Comparison of ENCODE assay signal across 24 mouse cellular contexts in the genomic region with DNA sequence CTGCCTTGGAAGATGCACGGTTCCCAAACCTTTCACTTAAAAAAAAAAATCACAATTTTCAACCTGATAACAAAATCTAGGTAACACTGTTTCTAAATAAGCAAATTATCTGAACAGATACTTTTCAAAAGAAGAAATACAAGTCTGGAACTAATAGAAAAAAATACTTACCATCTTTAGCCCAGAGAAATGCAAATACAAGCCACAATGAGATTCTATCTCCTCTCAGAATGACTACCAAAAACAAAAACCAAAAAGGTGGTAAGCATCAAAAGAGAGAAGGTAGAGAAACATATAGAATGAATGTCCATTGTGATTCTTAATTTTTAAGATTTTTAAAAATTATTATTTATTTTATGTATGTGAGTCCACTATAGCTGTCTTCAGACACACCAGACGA. TPM values are rescaled to one million over a fixed set of nuclear protein-coding genes. Genes with fewer than 3 reads are reported as not detected.
A peak's percentile ranks its signal among the peaks of the same experiment; 100 is the strongest.
DNase-seq lines count a peak whose midpoint lies in the region; ATAC-seq and TF ChIP-seq lines count a peak whose summit lies in the region.
"Had no signal": no experiment of that assay in that cellular context is flagged by ENCODE, and none has a peak within 500 bp of the region (broad histone marks: within the 10 kb centered on the region; RNA-seq: fewer than 3 reads in every experiment).

No protein-coding gene starts in this region.

- H3K4me1 ChIP-seq in CH12.LX (ENCODE audit: control insufficient read depth in 1 of 2, insufficient read depth in 2 of 2): peaks cover 2 to 33% of the 10 kb centered on the region in 2 experiments
- peaks cover 76% of the 10 kb centered on the region for H3K4me1 ChIP-seq in E14TG2a.4 (replicated peaks; ENCODE audit: low read depth, low read length)
- peaks cover 4 to 15% of the 10 kb centered on the region in 2 experiments; a peak in 2 of 4 replicates for H3K4me1 ChIP-seq in ES-E14 (ENCODE audit: control insufficient read depth in 2 of 2, insufficient read depth in 2 of 2, low read length in 2 of 2, poor library complexity in 1 of 2)
- no peaks in the 10 kb centered on the region for H3K4me1 ChIP-seq in midbrain, embryonic 14.5 days (ENCODE audit: control insufficient read depth, insufficient read depth, low read length)

- DNase-seq in CH12.LX (ENCODE audit: extremely low read depth) (no peak), ES-E14 (ENCODE audit: low read depth, low spot score) (no peak)
- no peak for DNase-seq in adrenal gland, postnatal 4 days (ENCODE audit: low spot score in 2 of 2)
- no peak for DNase-seq in midbrain, embryonic 14.5 days
- DNase-seq in heart, adult 9 months (ENCODE audit: low spot score in 2 of 2): no peak
- DNase-seq: adrenal gland, adult 2 months; adrenal gland, adult 8-10 months; adrenal gland, postnatal 10 days; adrenal gland, postnatal 14 days; adrenal gland, postnatal 25 days; adrenal gland, postnatal 36 days; B cell, adult 2 months; cerebellum, adult 11 months; cerebellum, adult 11-12 months; cerebellum, adult 18-20 months; cerebellum, adult 2 months; cerebellum, adult 8-10 months; cerebellum, adult 9-10 months; cerebellum, adult 9-11 months had no signal

- H3K9me3 ChIP-seq in CH12.LX (replicated peaks; ENCODE audit: low read length): peaks cover 3% of the 10 kb centered on the region
- H3K9me3 ChIP-seq in E14TG2a.4 (ENCODE audit: low read length): peaks cover 24% of the 10 kb centered on the region
- no peaks in the 10 kb centered on the region for H3K9me3 ChIP-seq in ES-E14 (ENCODE audit: control insufficient read depth, insufficient read depth, low read depth, low read length)
- H3K9me3 ChIP-seq in midbrain, embryonic 14.5 days (ENCODE audit: control insufficient read depth, low read length): no peaks in the 10 kb centered on the region
- H3K9me3 ChIP-seq: G1E had no signal

- TF ChIP-seq RAD21 in CH12.LX (IDR thresholded peaks at IDR 0.05; ENCODE audit: low read depth, low read length): no peak

- no peaks in the 10 kb centered on the region for H3K36me3 ChIP-seq in CH12.LX (replicated peaks in 1 of 2; ENCODE audit: control insufficient read depth in 1 of 2, insufficient read depth in 1 of 2, low read length in 1 of 2)
- peaks cover 54% of the 10 kb centered on the region for H3K36me3 ChIP-seq in E14TG2a.4 (ENCODE audit: insufficient read depth, low read length)
- peaks cover 10% of the 10 kb centered on the region for H3K36me3 ChIP-seq in ES-E14 (ENCODE audit: control insufficient read depth, insufficient read depth, low read length, poor library complexity, severe bottlenecking)
- H3K36me3 ChIP-seq in midbrain, embryonic 14.5 days (ENCODE audit: control insufficient read depth, insufficient read depth, low read length): no peaks in the 10 kb centered on the region
- H3K36me3 ChIP-seq: G1E had no signal

- H3K9ac ChIP-seq in CH12.LX (ENCODE audit: insufficient read depth, low read depth) (no peak overlapping the region), ES-E14 (ENCODE audit: insufficient read depth, low read depth, low read length, poor library complexity, severe bottlenecking) (no peak overlapping the region)
- no peak overlapping the region for H3K9ac ChIP-seq in midbrain, embryonic 14.5 days (replicated peaks; ENCODE audit: low read length)

- H3K79me2 ChIP-seq in CH12.LX (replicated peaks; ENCODE audit: control insufficient read depth, extremely low read depth, insufficient read depth, poor library complexity, severe bottlenecking): no peaks in the 10 kb centered on the region

- no peak for ATAC-seq in midbrain, embryonic 14.5 days (ENCODE audit: low FRiP score, low TSS enrichment)
- ATAC-seq: activated CD4-positive, CD25-positive, alpha-beta regulatory T cell, adult 4 months; CD4-positive, CD25-positive, alpha-beta regulatory T cell, adult 4 months; Patski had no signal

- H3K4me3 ChIP-seq in CH12.LX (replicated peaks in 1 of 3; ENCODE audit: low read depth in 2 of 3, low read length in 2 of 3, poor library complexity in 1 of 3): no peak overlapping the region
- peak overlapping the region; percentile 78 for H3K4me3 ChIP-seq in E14TG2a.4 (replicated peaks; ENCODE audit: low read length)
- 0 out of 4 replicates have a peak overlapping the region, but pooled peaks of 1 of the 2 experiments have one; percentile 10 for H3K4me3 ChIP-seq in ES-E14 (ENCODE audit: insufficient read depth in 1 of 2, low read depth in 1 of 2, low read length in 2 of 2, poor library complexity in 1 of 2, severe bottlenecking in 1 of 2)
- H3K4me3 ChIP-seq in midbrain, embryonic 14.5 days (replicated peaks; ENCODE audit: low read depth, low read length): no peak overlapping the region

- 91% methylated on average over 2 of the region's 2 CpGs for WGBS in midbrain, embryonic 14.5 days

- dilution Hi-C loops in CH12.LX (cut with MboI; ENCODE audit: extremely low pct_ligation_motif_present, extremely low pct_unique_long_range_greater_than_20kb, low sequenced_read_pairs): no loop called here

- no peak for TF ChIP-seq POLR2A in CH12.LX (IDR thresholded peaks at IDR 0.05; ENCODE audit: low read depth, low read length)

- H3K27ac ChIP-seq in CH12.LX (ENCODE audit: insufficient read depth, low read depth) (no peak overlapping the region), ES-E14 (ENCODE audit: insufficient read depth, low read depth, low read length, poor library complexity, severe bottlenecking) (peak overlapping the region; percentile 48; the same call in 1 of the 2 replicates)
- H3K27ac ChIP-seq in midbrain, embryonic 14.5 days (replicated peaks; ENCODE audit: low read depth, low read length): no peak overlapping the region

- in situ Hi-C loops in CH12.LX (cut with MboI; ENCODE audit: low pct_ligation_motif_present, low pct_unique_long_range_greater_than_20kb, low sequenced_read_pairs): no loop called here
- in situ Hi-C loops in ES-E14 (cut with MboI; ENCODE audit: low sequenced_read_pairs in 2 of 2, unreplicated experiment in 2 of 2): no loop called here

- no peak for TF ChIP-seq CTCF in CH12.LX (conservative IDR thresholded peaks at IDR 0.05 in 1 of 2, IDR thresholded peaks at IDR 0.05 in 1 of 2; ENCODE audit: low read depth in 2 of 2, low read length in 2 of 2)
- no peak for TF ChIP-seq CTCF in E14TG2a.4 (conservative IDR thresholded peaks at IDR 0.05; ENCODE audit: low read length)

- no peak overlapping the region for H3K4me2 ChIP-seq in CH12.LX (ENCODE audit: insufficient read depth, low read depth, poor library complexity, severe bottlenecking)
- no peak overlapping the region for H3K4me2 ChIP-seq in midbrain, embryonic 14.5 days (ENCODE audit: low read length)

- H3K27me3 ChIP-seq in CH12.LX (replicated peaks) (no peaks in the 10 kb centered on the region), E14TG2a.4 (ENCODE audit: insufficient read depth, low read length) (no peaks in the 10 kb centered on the region)
- no peaks in the 10 kb centered on the region for H3K27me3 ChIP-seq in midbrain, embryonic 14.5 days (ENCODE audit: control insufficient read depth, insufficient read depth, low read length)
- H3K27me3 ChIP-seq: Patski had no signal

- peak; percentile 61 for TF ChIP-seq EP300 in CH12.LX (IDR thresholded peaks at IDR 0.05; ENCODE audit: low read length)

TF ChIP-seq in CH12.LX, 34 proteins besides CTCF, POLR2A, EP300 and RAD21 (continues in another document):
- TF ChIP-seq MYC (IDR thresholded peaks at IDR 0.05; ENCODE audit: low read depth, low read length) (no peak), IRF4 (IDR thresholded peaks at IDR 0.05; ENCODE audit: low read depth, low read length) (peak; percentile 62), CHD2 (IDR thresholded peaks at IDR 0.05; ENCODE audit: low read length) (no peak), MEF2A (IDR thresholded peaks at IDR 0.05; ENCODE audit: borderline replicate concordance, low read depth, low read length) (peak; percentile 70; the same call in 1 of the 2 replicates), JUN (IDR thresholded peaks at IDR 0.05; ENCODE audit: insufficient read depth, low read depth, low read length) (0 out of 2 replicates have a peak, but pooled peaks have one; percentile 26), ZNF384 (IDR thresholded peaks at IDR 0.05; ENCODE audit: low read depth, low read length) (peak; percentile 64; the same call in 1 of the 2 replicates), ELF1 (IDR thresholded peaks at IDR 0.05; ENCODE audit: low read depth, low read length) (no peak), NRF1 (IDR thresholded peaks at IDR 0.05; ENCODE audit: low read depth, low read length) (no peak), USF2 (conservative IDR thresholded peaks at IDR 0.05; ENCODE audit: low read depth, low read length) (no peak), MAFK (IDR thresholded peaks at IDR 0.05; ENCODE audit: insufficient replicate concordance, low read length) (peak; percentile 67; the same call in 1 of the 2 replicates)

TF ChIP-seq in ES-E14, 5 proteins besides CTCF, POLR2A, EP300 and RAD21:
- TF ChIP-seq CHD2 (IDR thresholded peaks at IDR 0.05; ENCODE audit: low read depth, low read length): no peak
- TF ChIP-seq HCFC1 (IDR thresholded peaks at IDR 0.05; ENCODE audit: borderline replicate concordance, insufficient read depth, low read length): no peak

RNA-seq across cellular contexts. Expression of a gene that starts 18.6 kb away (rescaled TPM):
- 35.0 and 40.6 TPM in 2 replicates for total RNA-seq in CH12.LX (2012; rRNA removed)
- 24.4 and 25.2 TPM in 2 replicates for total RNA-seq in CH12.LX (2014; rRNA removed)
- polyA plus RNA-seq in CH12.LX (2012; ENCODE audit: insufficient read length, low read depth): 66.6 and 71.2 TPM in 2 replicates
- 86.8 and 120 TPM in 2 replicates for total RNA-seq in ES-E14 (2012; rRNA removed)
- total RNA-seq in adrenal gland, postnatal 4 days (2021): 100 to 1,000 TPM in 1 of 2 experiments, 10 to 100 TPM in 1; 96.9 to 103 TPM
- polyA plus RNA-seq in midbrain, embryonic 14.5 days (2014; fragmentation: Nextera tagmentation; extraction: Ambion mirVana): 57.2 and 71.5 TPM in 2 replicates

RNA-seq across cellular contexts. Expression of a gene that starts 23.9 kb away (rescaled TPM):
- total RNA-seq in CH12.LX (2012; rRNA removed) (2.1 and 2.9 TPM in 2 replicates), CH12.LX (2014; rRNA removed) (6.0 and 6.5 TPM in 2 replicates), ES-E14 (2012; rRNA removed) (2.8 and 2.9 TPM in 2 replicates)
- 2.4 and 2.6 TPM in 2 replicates for polyA plus RNA-seq in CH12.LX (2012; ENCODE audit: insufficient read length, low read depth)
- 10 to 100 TPM; 50.1 to 51.2 TPM for total RNA-seq in adrenal gland, postnatal 4 days (2021)
- polyA plus RNA-seq in midbrain, embryonic 14.5 days (2014; fragmentation: Nextera tagmentation; extraction: Ambion mirVana): 17.3 and 22.1 TPM in 2 replicates

Comparison
In these comparisons a context has a peak if more than half of its experiments do, and no peak if none do; other contexts are left out.
1. RNA of a gene that starts 23.9 kb away (total RNA-seq): 50.1 to 51.2 TPM in adrenal gland, postnatal 4 days; 2.1 to 6.5 TPM in CH12.LX and 2.8 to 2.9 TPM in ES-E14; every median in the first group is over 4 times any median in the second.